Mouse (Mus musculus) kidney, postnatal 4 days (tissue): ENCODE measurements around the gene Fem1a.
A peak's percentile ranks its signal among the peaks of the same experiment; 100 is the strongest.

Experiments used
- DNase-seq, 2 experiments: peaks; one replicate each; pipeline ENCODE4 v3.0.0; 2021; ENCODE audit warnings: mixed read lengths in 2 of 2

Fem1a gene

GRCm38 (mm10) chr17:56256239-56256881, at the start of gene Fem1a:
Gene Fem1a, plus strand, starts transcription at chr17:56256810.
- peak; percentile 88 to 94 for DNase-seq

- DNase-seq, result no peak
Observed at GRCm38 (mm10) chr17:56206986-56207674, 49.5 kb upstream of the Fem1a start.

GRCm38 (mm10) chr17:56207963-56208530, 48.6 kb upstream of the Fem1a start:
- DNase-seq, result no peak

- no peak for DNase-seq
Observed at GRCm38 (mm10) chr17:56208821-56209220, 47.8 kb upstream of the Fem1a start.

GRCm38 (mm10) chr17:56211090-56211489, 45.5 kb upstream of the Fem1a start:
- DNase-seq, result peak in 1 of 2 experiments; percentile 21

GRCm38 (mm10) chr17:56212676-56213075, 43.9 kb upstream of the Fem1a start:
- peak in 1 of 2 experiments; percentile 11 for DNase-seq

- DNase-seq, result no peak
Observed at GRCm38 (mm10) chr17:56214229-56214628, 42.4 kb upstream of the Fem1a start.

GRCm38 (mm10) chr17:56217670-56218069, 38.9 kb upstream of the Fem1a start:
- no peak for DNase-seq

GRCm38 (mm10) chr17:56218377-56219191, 38.0 kb upstream of the Fem1a start, which contains the start of gene Dpp9:
Gene Dpp9, minus strand, starts transcription at chr17:56218905.
- DNase-seq, result peak; percentile 87 to 94

- no peak for DNase-seq
Observed at GRCm38 (mm10) chr17:56219251-56219650, 37.4 kb upstream of the Fem1a start.

- DNase-seq, result peak in 1 of 2 experiments; percentile 30
Observed at GRCm38 (mm10) chr17:56219805-56220204, 36.8 kb upstream of the Fem1a start.

GRCm38 (mm10) chr17:56224916-56225315, 31.7 kb upstream of the Fem1a start:
- no peak for DNase-seq

GRCm38 (mm10) chr17:56226566-56226965, 30.0 kb upstream of the Fem1a start:
- DNase-seq, result no peak

- no peak for DNase-seq
Observed at GRCm38 (mm10) chr17:56229943-56230342, 26.7 kb upstream of the Fem1a start.

- DNase-seq, result no peak
Observed at GRCm38 (mm10) chr17:56233389-56233788, 23.2 kb upstream of the Fem1a start.

- peak; percentile 77 to 86 for DNase-seq
Observed at GRCm38 (mm10) chr17:56233818-56234469, 22.7 kb upstream of the Fem1a start.

GRCm38 (mm10) chr17:56241541-56242401, 14.8 kb upstream of the Fem1a start:
- DNase-seq, result peak; percentile 98 to 99

GRCm38 (mm10) chr17:56245608-56246007, 11.0 kb upstream of the Fem1a start:
- DNase-seq, result no peak

- peak; percentile 85 to 86 for DNase-seq
Observed at GRCm38 (mm10) chr17:56251136-56251829, 5.3 kb upstream of the Fem1a start.

- DNase-seq, result no peak
Observed at GRCm38 (mm10) chr17:56254695-56255094, 1.9 kb upstream of the Fem1a start.

GRCm38 (mm10) chr17:56255429-56255828, 1.2 kb upstream of the Fem1a start:
- DNase-seq, result peak; percentile 68 to 77
